Mouse (Mus musculus): ENCODE results near the gene Skap1. TPM values are rescaled to one million over a fixed set of nuclear protein-coding genes. Genes with fewer than 3 reads are reported as not detected.

Skap1 gene
- total RNA-seq, 2 experiments from 2014 or later = 1.8 to 2.0 TPM

- TF ChIP-seq CTCF (IDR thresholded peaks at IDR 0.05) = no peak
- intact Hi-C loops (cut with DNase I) = no loop called here
- no peak for DNase-seq (ENCODE audit: extremely low spot score in 1 of 2, low spot score in 2 of 2)
- H3K4me3 ChIP-seq = no peak overlapping the region
- H3K27ac ChIP-seq = no peak overlapping the region
Measured at GRCm38 (mm10) chr11:96796081-96796480, 331.7 kb downstream of the Skap1 start.

GRCm38 (mm10) chr11:96796586-96796985 lies 332.2 kb downstream of the Skap1 start:
- Histone ChIP-seq H3K4me3 (no peak overlapping the region), H3K27ac (no peak overlapping the region)
- TF ChIP-seq CTCF (IDR thresholded peaks at IDR 0.05) = peak; percentile 44
- no peak for DNase-seq (ENCODE audit: extremely low spot score in 1 of 2, low spot score in 2 of 2)
- intact Hi-C loops (cut with DNase I) = no loop called here

- no peak for TF ChIP-seq CTCF (IDR thresholded peaks at IDR 0.05)
- no peak overlapping the region for H3K4me3 ChIP-seq
- intact Hi-C loops (cut with DNase I) = no loop called here
- no peak overlapping the region for H3K27ac ChIP-seq
- DNase-seq (ENCODE audit: extremely low spot score in 1 of 2, low spot score in 2 of 2) = no peak
Measured at GRCm38 (mm10) chr11:96799511-96799910, 335.1 kb downstream of the Skap1 start.

DNA sequence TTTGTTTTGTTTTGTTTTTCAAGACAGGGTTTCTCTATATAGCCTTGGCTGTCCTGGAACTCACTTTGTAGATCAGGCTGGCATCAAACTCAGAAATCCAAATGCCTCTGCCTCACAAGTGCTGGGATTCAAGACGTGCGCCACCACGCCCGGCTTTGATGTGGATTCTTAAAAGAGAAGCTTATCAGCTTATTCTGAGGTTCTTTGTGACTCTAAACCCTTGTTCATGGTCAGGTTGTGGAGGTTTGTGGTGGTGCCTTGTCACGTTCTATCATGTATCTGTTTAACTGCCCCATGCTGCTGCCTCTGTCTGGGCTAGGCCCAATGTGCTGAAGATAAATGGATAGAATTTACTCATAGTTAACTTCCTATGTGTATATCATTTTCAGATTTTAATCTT lies 341.2 kb downstream of the Skap1 start:
- intact Hi-C loops (cut with DNase I) = no loop called here

DNA sequence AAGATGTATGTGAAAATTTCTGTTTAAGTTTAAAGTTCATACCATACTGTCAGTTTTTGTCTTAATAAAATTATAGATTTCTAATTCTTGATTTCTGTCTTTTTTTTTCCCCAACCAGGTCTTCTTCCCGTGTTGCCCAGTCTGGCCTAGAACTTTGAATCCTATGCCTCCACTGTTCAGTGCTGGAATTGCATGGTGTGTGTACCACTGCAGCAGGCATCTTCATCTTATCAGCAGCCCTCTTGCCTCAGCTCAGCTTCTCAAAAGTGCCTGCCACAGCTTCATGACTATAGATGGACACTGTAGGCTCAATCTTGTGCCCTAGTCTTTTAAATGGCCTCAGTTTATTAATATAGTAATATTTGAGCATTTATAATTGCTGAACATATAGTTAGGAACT lies 343.7 kb downstream of the Skap1 start:
- intact Hi-C loops (cut with DNase I) = no loop called here
- peak; percentile 40 for TF ChIP-seq CTCF (IDR thresholded peaks at IDR 0.05)
- H3K27ac ChIP-seq = no peak overlapping the region
- H3K4me3 ChIP-seq = no peak overlapping the region
- no peak for DNase-seq (ENCODE audit: extremely low spot score in 1 of 2, low spot score in 2 of 2)

More for the DNA sequence above, 341.2 kb downstream of the Skap1 start:
- TF ChIP-seq CTCF (IDR thresholded peaks at IDR 0.05) = no peak
- no peak overlapping the region for H3K27ac ChIP-seq
- H3K4me3 ChIP-seq = no peak overlapping the region
- no peak for DNase-seq (ENCODE audit: extremely low spot score in 1 of 2, low spot score in 2 of 2)

Other genes with a start within 250 kb of the Skap1 start
- gene Hoxb9, start 193.1 kb upstream of the Skap1 start, total RNA-seq (2021) = not detected
- gene Hoxb8, start 182.7 kb upstream of the Skap1 start, total RNA-seq (2021) = not detected
- not detected for gene Hoxb7, start 178.0 kb upstream of the Skap1 start, total RNA-seq (2021)
- gene Hoxb6, start 172.1 kb upstream of the Skap1 start, total RNA-seq (2021) = not detected
- gene Hoxb5, start 161.3 kb upstream of the Skap1 start, total RNA-seq (2021) = not detected
- not detected for gene Hoxb4, start 146.3 kb upstream of the Skap1 start, total RNA-seq (2021)
- gene Hoxb3, start 141.3 kb upstream of the Skap1 start, total RNA-seq (2021) = not detected
- not detected for gene Hoxb2, start 114.1 kb upstream of the Skap1 start, total RNA-seq (2021)
- not detected for gene Hoxb1, start 98.8 kb upstream of the Skap1 start, total RNA-seq (2021)

Measured in left cerebral cortex, adult 2 months (tissue).